Mouse (Mus musculus) yolk sac, embryonic 10.5 days (tissue): Measurements from ENCODE around the gene Txn1.

ENCODE experiments used
- DNase-seq: peaks from one replicate; pipeline ENCODE4 v3.0.0-alpha.2; 2017; ENCODE audit warnings: low spot score

Txn1 gene

DNA sequence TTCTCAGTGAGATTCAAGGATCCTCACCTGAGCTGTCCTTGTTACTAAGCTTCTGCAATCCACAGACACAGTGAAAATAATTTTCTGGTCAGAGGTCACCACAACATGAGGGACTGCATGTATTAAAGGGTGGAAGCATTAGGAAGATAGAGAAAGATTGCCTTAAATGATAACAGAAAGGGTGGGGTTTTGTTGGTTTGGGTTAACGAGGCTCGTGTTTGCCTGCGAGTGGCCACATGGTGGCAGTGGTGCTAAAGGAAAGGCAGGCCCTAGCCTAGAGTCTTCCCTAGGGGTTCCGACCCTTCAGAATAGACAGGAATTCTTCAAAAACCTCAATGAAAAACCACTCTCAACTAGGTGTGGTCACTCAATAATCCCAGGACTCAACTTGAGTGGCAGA is 55.0 kb downstream of the Txn1 start:
- DNase-seq, result no peak

DNA sequence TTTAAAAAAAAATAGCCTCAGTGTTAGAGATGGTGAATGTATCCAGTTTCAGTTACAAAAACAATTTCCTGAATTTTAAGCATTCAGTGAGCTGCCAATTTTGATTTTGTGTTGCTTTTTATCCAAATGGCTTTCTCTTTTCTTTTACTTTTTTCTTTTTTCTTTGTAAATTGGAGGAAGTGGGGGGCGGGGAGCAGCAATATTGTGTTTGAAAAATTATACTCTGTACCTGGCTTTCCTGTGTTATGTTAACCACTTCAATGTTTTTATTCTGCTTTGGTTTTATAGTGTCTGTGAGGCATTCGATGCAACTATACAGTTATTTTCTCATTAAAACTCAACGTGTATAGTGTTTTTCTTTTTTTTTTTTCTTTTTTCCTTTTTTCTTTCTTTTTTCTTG is 59.6 kb downstream of the Txn1 start:
- no peak for DNase-seq

DNA sequence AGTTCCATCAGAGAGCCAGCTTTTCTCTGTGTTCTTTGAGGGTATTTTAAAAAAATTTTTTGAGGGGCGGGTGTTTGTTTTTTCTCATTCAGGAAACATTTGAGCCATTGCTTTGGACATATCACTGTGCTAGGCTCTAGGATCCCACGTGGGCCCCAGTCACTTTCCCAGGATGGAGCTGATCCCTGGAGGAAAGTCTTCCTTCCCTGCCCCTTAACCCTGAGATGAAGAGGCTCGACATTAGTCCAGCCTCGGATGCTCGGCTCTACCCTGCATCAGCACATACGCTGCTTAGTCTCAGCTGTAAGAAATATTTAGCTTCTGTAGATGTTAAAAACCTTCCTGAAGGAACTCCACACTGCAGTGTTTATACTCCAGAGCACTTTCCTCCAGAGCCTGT is 60.3 kb downstream of the Txn1 start:
- no peak for DNase-seq

- DNase-seq, result no peak
Observed at GRCm38 (mm10) chr4:57895140-57895539, 61.1 kb downstream of the Txn1 start.
